Mouse (Mus musculus): ENCODE results near the gene Zc3hc1. TPM values are rescaled to one million over a fixed set of nuclear protein-coding genes. Genes with fewer than 3 reads are reported as not detected.

Zc3hc1 gene
- polyA plus RNA-seq, 1 experiment from 2014 or later: 62.9 TPM

DNA sequence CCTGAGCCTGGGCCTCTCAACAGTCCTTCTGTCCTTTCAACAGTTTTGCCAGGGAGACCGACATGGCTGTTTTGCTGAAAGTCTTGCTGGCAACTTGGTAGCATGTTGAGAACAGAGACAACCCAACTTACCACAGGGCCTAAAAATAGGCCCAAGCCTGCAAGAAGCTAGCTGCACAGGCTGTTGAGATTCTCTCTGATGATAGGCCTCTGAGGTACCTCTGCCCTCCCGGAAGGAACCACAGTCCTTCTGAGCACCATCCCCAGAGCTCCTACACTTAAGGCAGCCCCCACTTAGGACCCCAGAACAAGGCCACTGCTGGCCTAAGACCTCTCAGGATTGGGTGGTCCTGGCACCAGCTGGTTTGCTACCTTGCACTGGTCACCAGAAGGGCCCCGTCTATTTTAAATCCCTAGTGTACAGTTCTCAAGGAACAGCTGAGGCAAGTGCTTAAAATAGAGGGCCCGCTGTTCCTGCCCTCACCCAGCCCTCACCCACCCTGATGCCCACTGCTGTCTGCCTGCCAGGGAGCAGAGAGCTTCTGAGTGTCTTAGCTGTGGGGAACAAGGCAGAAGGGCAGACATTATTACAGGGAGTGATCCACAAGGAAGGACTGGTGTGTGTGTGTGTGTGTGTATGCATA, 50.5 kb downstream of the Zc3hc1 start:
- H3K27ac ChIP-seq: no peak overlapping the region
- H3K4me2 ChIP-seq (replicated peaks): no peak overlapping the region
- no peak for ATAC-seq (ENCODE audit: low FRiP score, low read depth)
- no peaks in the 10 kb centered on the region for H3K36me3 ChIP-seq
- H3K9ac ChIP-seq: no peak overlapping the region
- WGBS: 93% methylated on average over 4 of the region's 4 CpGs
- no peak overlapping the region for H3K4me3 ChIP-seq
- H3K27me3 ChIP-seq (replicated peaks): no peaks in the 10 kb centered on the region
- H3K9me3 ChIP-seq: no peaks in the 10 kb centered on the region
- H3K4me1 ChIP-seq: no peaks in the 10 kb centered on the region

DNA sequence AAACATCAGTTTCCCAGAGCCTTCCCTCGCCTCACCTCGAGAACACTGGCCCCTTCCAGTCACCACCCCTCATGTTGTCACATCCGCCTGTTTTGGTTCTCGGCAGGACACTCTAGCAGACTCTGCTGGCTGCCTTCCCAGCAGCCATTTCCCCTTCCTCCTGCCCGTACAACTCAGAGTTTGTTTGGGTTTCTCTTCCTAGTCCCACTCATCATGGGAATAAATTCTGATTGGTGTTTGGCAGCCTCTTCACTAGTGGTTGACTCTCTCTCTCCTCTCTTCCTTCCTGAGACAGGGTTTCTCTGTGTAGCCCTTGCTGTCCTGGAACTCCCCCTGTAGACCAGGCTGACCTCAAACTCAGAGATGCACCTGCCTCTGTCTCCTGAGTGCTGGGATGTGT, 53.9 kb downstream of the Zc3hc1 start:
- no peak overlapping the region for H3K9ac ChIP-seq
- no peak overlapping the region for H3K27ac ChIP-seq
- no peaks in the 10 kb centered on the region for H3K27me3 ChIP-seq (replicated peaks)
- H3K4me3 ChIP-seq: no peak overlapping the region
- WGBS: 43% methylated on average over 5 of the region's 5 CpGs
- H3K4me1 ChIP-seq: no peaks in the 10 kb centered on the region
- no peaks in the 10 kb centered on the region for H3K36me3 ChIP-seq
- H3K4me2 ChIP-seq (replicated peaks): no peak overlapping the region
- H3K9me3 ChIP-seq: no peaks in the 10 kb centered on the region
- no peak for ATAC-seq (ENCODE audit: low FRiP score, low read depth)

DNA sequence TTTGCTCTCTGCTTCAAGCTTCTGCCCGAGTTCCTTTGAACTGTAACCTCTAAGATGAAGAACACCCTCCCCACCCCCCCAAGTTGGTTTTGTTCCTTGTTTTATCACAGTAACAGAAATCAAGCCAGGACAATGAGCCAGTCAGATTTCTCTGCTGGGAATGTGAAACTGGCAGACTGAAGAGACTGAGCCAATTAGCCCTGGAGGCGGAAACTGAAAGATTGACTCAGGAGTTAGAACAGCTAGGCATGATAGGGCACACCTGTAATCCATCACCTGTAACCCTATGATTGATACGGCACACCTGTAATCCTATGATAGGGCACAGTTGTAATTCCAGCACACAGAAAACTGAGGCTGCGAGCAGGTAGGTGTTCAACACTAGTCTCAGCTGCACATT, 58.6 kb downstream of the Zc3hc1 start:
- Histone ChIP-seq H3K36me3 (no peaks in the 10 kb centered on the region), H3K4me3 (no peak overlapping the region), H3K9me3 (no peaks in the 10 kb centered on the region), H3K4me1 (no peaks in the 10 kb centered on the region), H3K4me2 (replicated peaks) (no peak overlapping the region), H3K27me3 (replicated peaks) (no peaks in the 10 kb centered on the region), H3K27ac (no peak overlapping the region), H3K9ac (no peak overlapping the region)
- WGBS: 68% methylated on average over 4 of the region's 4 CpGs
- ATAC-seq (ENCODE audit: low FRiP score, low read depth): no peak

DNA sequence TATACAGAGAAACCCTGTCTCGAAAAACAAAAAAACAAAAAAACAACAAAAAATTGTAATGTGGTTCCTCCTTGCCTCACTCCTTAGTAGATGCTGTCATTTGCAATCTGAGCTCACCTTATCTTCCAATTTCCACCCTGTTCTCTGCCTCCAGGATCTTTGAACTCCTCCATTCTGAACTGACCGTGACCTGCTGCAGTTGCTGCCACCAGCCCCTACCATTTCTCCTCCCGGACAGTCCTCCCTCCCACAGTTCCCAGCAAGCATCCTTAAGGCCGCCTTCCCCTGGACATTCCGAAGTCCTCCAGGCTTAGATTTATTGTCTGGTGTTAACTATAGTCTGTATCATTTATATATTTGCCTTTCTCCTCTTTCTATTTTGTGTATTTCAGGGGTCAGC, 60.1 kb downstream of the Zc3hc1 start:
- ATAC-seq (ENCODE audit: low FRiP score, low read depth): no peak
- 76% methylated on average over 5 of the region's 5 CpGs for WGBS
- Histone ChIP-seq H3K4me3 (no peak overlapping the region), H3K4me1 (no peaks in the 10 kb centered on the region), H3K9me3 (no peaks in the 10 kb centered on the region), H3K27me3 (replicated peaks) (no peaks in the 10 kb centered on the region), H3K27ac (no peak overlapping the region), H3K36me3 (no peaks in the 10 kb centered on the region), H3K9ac (no peak overlapping the region), H3K4me2 (replicated peaks) (no peak overlapping the region)

DNA sequence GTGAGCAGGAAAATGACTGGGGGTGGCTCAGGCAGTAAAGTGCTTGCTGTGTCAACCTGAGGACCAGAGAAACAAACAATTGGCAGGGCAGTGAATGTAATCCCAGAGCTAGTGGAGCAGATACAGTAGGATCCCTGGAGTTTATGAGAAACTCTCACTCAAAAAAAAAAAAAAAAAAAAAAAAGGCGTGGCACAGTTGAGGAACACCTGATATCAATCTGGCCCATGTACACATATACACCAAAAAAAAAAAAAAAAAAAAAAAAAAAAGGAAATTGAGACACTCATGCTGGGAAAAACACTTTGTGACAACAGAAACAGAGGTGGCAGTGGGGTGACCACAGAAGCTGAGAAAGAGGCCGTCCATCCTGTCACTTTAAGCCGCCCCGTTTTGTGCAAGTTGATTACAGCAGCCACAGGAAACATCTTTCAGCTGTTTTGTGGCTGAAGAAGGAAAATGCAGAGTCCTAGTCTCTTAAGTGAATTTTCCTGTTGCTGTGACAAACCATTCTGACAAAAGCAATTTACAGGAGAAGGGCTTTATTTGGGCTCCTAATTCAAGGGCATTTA, 64.8 kb downstream of the Zc3hc1 start:
- ATAC-seq (ENCODE audit: low FRiP score, low read depth): no peak
- Histone ChIP-seq H3K27me3 (replicated peaks) (no peaks in the 10 kb centered on the region), H3K9me3 (no peaks in the 10 kb centered on the region), H3K9ac (no peak overlapping the region), H3K4me3 (no peak overlapping the region), H3K4me1 (no peaks in the 10 kb centered on the region), H3K36me3 (no peaks in the 10 kb centered on the region), H3K4me2 (replicated peaks) (no peak overlapping the region), H3K27ac (no peak overlapping the region)
- WGBS: 81% methylated on average over 3 of the region's 4 CpGs

DNA sequence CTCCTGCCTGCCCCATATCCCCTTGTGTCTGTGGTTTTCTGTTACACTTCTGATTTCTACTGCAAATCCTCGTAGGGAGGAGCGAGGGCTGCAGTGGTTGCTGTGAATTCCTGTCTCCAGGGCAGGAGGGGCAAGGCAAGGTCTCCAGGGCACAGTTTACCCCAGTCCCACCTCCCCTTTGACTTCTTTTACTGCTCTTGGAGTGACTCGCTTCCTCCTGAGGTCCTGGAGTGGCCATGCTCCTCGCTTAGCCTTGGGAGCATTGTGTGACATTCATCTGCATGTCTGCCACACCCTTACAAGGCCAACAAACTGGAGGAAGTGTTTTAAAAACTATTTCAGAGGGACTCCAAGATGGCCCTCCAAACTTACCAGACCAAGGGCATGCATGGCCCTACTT, 69.8 kb downstream of the Zc3hc1 start:
- no peak for ATAC-seq (ENCODE audit: low FRiP score, low read depth)
- no peaks in the 10 kb centered on the region for H3K36me3 ChIP-seq
- H3K27me3 ChIP-seq (replicated peaks): no peaks in the 10 kb centered on the region
- WGBS: 64% methylated on average over 4 of the region's 4 CpGs
- H3K4me3 ChIP-seq: no peak overlapping the region
- no peak overlapping the region for H3K9ac ChIP-seq
- no peak overlapping the region for H3K27ac ChIP-seq
- H3K9me3 ChIP-seq: no peaks in the 10 kb centered on the region
- no peak overlapping the region for H3K4me2 ChIP-seq (replicated peaks)
- H3K4me1 ChIP-seq: no peaks in the 10 kb centered on the region

DNA sequence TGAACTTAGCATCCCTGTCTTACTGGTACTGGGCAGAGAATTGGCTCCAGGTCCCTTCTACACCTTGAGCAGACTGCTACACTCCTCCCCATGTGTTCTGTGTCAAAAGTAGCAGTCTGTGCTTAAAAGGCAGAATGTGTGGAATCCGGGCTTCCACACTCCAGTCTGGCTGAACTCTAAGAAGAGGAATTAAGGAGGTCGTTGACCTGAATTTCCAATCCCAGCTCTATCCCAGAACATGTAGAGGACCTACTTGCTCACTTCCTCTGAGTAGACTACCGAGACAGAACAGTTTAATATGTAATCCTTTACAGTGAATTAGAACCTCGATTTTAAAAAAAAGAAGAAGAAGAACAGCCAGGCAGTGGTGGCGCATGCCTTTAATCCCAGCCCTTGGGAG, 71.6 kb downstream of the Zc3hc1 start:
- no peak for ATAC-seq (ENCODE audit: low FRiP score, low read depth)
- Histone ChIP-seq H3K27me3 (replicated peaks) (no peaks in the 10 kb centered on the region), H3K4me3 (no peak overlapping the region), H3K4me2 (replicated peaks) (no peak overlapping the region), H3K27ac (no peak overlapping the region), H3K4me1 (no peaks in the 10 kb centered on the region), H3K9me3 (no peaks in the 10 kb centered on the region), H3K9ac (no peak overlapping the region), H3K36me3 (no peaks in the 10 kb centered on the region)
- WGBS: 85% methylated on average over 5 of the region's 5 CpGs

Other genes starting within 250 kb of the Zc3hc1 start
- gene Ube2h, start 86.5 kb downstream of the Zc3hc1 start, polyA plus RNA-seq (2016; fragmentation: Nextera tagmentation; extraction: Ambion mirVana): 64.7 and 69.9 TPM in 2 replicates
- 36.7 and 42.8 TPM in 2 replicates for gene Klhdc10, start 10.8 kb upstream of the Zc3hc1 start, polyA plus RNA-seq (2016; fragmentation: Nextera tagmentation; extraction: Ambion mirVana)
- gene Tmem209, start 118.8 kb upstream of the Zc3hc1 start, polyA plus RNA-seq (2016; fragmentation: Nextera tagmentation; extraction: Ambion mirVana): 35.1 and 35.9 TPM in 2 replicates
- 0.24 and 0.49 TPM in 2 replicates for gene Ssmem1, start 118.8 kb upstream of the Zc3hc1 start, polyA plus RNA-seq (2016; fragmentation: Nextera tagmentation; extraction: Ambion mirVana)
- 8.2 and 8.5 TPM in 2 replicates for gene Cpa2, start 150.6 kb upstream of the Zc3hc1 start, polyA plus RNA-seq (2016; fragmentation: Nextera tagmentation; extraction: Ambion mirVana)
- 1.2 and 1.9 TPM in 2 replicates for gene Cpa4, start 177.3 kb upstream of the Zc3hc1 start, polyA plus RNA-seq (2016; fragmentation: Nextera tagmentation; extraction: Ambion mirVana)
- not detected in 2 replicates for gene Cpa5, start 220.0 kb upstream of the Zc3hc1 start, polyA plus RNA-seq (2016; fragmentation: Nextera tagmentation; extraction: Ambion mirVana)
- gene Cpa1, start 248.2 kb upstream of the Zc3hc1 start, polyA plus RNA-seq (2016; fragmentation: Nextera tagmentation; extraction: Ambion mirVana): 0.18 and 0.37 TPM in 2 replicates

Data from neural tube, embryonic 12.5 days (tissue).